Mouse (Mus musculus) small intestine, adult 2 months (tissue): ENCODE data around the gene Zyg11a.

Source experiments
- CTCF ChIP-seq: fragments of 200-500 bp; IDR thresholded peaks from 2 replicates; pipeline ENCODE4 v1.5.1; 2012; ENCODE audit warnings: low read depth, mild to moderate bottlenecking, control low read depth, inconsistent platforms, low read length, moderate library complexity, mixed read lengths; ENCODE audit not compliant: insufficient replicate concordance, insufficient read length; ENCODE audit errors: extremely low read depth
- POLR2A ChIP-seq: fragments of 200-500 bp; IDR thresholded peaks from 2 replicates; pipeline ENCODE4 v1.6.1; 2012; ENCODE audit warnings: low read depth, mild to moderate bottlenecking, control low read depth, inconsistent platforms, low read length, moderate library complexity

- no peak for TF ChIP-seq POLR2A
- TF ChIP-seq CTCF = no peak
Measured at GRCm38 (mm10) chr4:108196277-108196855, 21.5 kb downstream of the Zyg11a start.
